Mouse (Mus musculus) embryo, embryonic 11 days (tissue): ENCODE measurements around the gene Aldh3b2.

Experiments
- DNase-seq: peaks from one replicate; pipeline ENCODE4 v3.0.0-alpha.2; 2015

Aldh3b2 gene

DNA sequence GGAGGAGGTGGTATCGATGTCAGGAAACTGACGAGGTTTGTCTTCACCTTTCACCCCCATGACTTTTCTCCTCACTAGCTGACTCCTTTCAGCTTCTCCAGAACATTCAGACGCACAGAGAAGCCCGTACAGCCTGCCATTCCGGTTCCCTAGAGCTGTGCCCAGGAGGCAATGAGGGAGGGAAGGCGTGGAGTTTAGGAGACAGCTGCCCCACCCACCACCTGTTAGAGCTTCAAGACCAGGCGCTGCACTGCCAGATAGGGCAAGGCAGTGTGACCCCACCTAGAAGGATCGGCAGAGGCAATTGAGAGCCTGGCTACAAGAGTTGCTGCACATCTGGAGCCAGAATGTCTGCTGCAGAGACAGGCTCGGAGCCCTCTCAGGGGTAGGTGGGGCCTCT lies at the start of gene Aldh3b2:
Gene Aldh3b2 (plus strand): TSS at position 100 of the 400 bp plus-strand sequence.
- DNase-seq = peak; percentile 29

DNA sequence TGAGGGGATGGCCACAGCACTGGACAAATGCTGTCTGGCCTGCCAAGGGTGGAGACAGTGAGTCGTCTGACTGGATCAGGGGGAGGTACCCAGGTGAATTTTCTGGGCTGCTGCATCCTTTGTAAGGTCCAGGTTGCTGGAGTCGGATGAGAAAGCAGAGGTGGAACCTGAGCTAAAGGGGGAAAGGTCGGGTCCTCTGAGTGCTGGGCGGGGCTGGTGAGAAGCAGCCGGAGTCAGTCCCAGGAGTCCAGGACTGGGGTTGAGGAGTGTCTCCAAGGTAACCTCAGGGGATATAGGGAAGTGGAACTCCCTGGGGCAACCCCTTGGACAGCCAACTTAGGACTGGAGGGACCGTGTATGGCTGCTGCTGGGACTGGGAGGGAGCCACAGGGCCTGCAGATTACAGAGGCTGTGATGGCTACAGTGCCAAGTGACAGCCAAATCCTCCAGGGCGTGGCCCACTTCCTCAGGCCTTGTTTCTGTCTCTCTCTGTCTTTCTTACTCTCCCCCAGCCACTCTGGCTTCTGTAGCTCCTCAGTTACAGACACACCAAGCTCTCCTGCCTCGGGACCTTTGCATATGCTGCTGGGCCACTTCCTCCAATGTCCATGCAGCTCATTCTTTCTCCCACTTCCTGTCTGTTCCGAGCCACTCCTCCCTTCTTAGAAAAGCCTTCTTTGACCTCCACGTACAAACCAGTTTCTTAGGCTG lies 49.3 kb upstream of the Aldh3b2 start:
- DNase-seq = no peak

DNA sequence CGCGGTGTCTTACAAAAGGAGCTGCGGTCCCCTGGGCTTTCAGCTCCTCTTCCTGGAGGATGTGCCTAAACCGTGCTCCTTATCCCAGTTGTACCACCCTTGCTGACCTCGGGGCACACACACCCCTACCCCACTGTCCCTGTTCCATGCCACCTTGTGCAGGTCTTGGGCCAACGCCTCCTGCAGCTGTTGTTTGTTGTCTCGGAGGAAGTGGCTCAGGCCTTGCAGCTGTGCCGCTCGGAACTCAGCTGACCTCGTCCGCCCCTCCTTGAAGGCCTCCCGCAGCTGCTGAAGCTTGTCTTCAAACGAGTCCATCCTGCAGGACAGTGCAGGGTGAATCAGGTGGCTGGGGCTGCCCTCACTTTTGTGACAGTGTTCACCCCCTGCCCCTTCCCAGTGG lies 48.5 kb upstream of the Aldh3b2 start:
- peak; percentile 30 for DNase-seq

DNA sequence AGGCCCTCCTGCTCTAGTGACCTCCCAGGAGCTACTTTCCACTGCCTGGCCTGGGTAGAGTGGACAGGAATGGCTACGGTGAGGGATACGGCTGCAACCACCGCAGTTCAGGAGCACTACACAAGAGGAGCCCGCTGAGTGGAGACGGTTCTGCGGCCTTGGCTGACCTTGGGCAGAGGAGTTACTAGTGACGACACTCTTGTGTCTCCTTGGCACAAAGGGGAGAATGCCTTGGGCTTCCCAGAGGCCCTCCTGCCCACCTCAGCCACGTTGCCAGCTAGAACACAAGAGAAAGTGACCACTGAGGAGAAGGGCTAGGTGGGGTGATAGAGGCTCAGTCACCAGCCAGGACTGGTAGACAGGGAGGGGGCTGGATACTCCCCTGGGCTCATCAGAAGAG lies 47.9 kb upstream of the Aldh3b2 start:
- DNase-seq = no peak

DNA sequence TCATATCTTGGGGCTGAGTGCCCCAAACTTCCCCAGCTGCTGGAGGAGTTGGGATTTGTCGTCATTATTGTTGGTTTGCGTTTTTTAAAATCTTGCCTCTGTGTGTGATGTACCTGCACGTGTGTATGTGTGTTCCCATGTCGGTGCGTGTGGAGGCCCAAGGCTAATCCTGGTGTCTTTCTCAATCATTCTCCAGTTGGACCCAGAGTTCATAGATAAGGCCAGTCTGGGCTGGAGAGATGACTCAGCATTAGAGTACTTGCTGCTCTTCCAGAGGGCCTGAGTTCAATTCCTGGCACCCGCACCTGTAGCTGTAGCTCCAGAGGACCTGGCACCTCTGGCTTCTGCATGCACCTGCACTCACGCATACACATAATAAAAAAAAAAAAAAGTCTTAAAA lies 47.3 kb upstream of the Aldh3b2 start:
- DNase-seq = no peak

DNA sequence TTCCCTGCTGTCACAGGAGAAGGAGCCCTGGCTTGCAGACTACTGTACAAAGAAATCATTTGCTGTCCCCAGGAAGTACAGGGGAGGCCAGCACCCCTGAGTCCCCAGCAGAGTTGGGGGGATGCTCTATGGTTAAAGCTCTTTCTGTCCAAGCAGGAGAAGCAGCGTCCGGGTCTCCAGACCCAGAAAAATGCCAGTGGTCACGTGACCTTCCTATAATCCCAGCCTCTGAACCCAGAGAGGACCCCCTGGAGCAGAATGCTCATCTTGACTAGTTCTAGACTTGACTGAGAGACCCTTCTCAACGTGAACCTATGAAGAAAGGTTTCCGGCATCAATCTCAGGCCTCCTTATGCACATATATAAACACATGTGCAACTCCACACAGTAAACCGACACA lies 46.3 kb upstream of the Aldh3b2 start:
- DNase-seq = no peak

DNA sequence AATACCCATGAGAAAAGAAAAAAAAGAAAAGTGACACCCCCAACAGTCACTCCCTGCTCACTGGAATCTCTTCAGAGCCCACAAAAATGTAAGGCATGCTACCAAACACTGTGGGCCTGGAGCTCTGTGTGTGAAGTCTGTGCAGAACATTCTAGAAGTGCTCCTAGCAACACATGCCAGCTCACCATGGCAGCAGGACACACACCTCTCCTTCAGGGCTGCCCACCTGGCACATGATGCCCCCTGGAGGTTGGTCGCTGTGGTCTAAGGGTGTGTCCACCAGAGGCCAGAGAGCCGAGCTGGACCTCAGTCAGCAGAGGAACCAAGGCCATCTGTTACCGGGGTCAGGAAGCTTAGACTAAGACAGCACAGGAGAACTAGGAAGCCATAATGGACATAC lies 45.8 kb upstream of the Aldh3b2 start:
- DNase-seq = no peak

DNA sequence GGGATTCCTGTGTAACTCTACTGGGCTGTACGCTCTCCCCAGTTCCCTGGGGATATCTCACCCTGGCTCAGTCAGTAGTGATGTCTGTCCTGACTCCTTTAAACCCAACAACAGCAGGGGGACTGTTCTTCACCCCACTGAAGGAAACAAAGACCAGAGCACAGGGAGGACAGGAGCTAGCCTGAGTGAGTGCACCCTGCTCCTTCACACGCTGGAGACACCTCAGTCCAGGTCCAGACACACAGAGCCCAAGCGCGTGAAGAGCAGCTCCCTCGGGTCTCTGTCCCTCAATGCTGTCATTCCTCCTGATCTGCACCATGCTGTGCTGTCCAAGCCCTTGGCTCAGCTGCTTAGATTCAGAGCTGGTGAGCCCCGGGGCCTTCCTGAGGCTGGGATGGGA lies 45.4 kb upstream of the Aldh3b2 start:
- DNase-seq = no peak

DNA sequence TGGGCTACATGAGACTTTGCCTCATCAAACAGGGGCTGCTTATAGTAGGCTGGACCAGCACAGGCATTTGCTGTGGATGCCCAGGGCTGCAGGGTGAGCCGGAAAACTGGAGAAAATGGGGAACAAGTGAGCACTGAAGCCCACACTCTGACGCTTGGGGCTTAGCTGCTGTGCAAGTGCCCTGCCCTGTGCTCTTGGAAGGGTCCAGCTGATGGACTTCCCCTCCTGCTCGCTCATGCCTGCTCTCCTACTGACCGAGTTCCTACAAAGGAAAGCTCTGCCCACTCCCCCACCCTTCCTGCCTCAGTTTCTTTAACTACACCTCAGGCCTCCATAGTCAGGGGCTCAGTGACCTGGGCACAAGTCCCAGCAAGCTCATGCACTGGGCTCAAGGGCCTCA lies 44.1 kb upstream of the Aldh3b2 start:
- DNase-seq = no peak

DNA sequence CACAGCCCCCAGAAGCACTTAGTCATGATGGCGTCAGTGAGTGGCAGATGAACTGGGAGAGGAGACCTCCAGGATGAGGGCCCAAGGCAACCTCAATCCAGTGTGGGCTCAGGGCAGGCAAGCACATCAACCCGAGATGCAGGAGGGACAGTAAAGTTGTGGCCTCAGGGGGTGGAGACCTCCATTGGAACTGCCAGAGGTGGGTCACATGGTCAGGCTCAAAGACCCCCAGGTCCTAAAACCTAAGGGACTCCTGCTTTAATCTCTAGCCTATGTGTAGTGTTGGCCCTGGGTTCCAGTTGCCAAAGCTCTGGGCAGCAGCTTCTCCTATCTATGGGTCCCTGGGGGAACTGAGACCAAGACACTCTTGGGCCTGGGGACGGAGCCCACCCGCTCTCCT lies 43.3 kb upstream of the Aldh3b2 start:
- DNase-seq = no peak

DNA sequence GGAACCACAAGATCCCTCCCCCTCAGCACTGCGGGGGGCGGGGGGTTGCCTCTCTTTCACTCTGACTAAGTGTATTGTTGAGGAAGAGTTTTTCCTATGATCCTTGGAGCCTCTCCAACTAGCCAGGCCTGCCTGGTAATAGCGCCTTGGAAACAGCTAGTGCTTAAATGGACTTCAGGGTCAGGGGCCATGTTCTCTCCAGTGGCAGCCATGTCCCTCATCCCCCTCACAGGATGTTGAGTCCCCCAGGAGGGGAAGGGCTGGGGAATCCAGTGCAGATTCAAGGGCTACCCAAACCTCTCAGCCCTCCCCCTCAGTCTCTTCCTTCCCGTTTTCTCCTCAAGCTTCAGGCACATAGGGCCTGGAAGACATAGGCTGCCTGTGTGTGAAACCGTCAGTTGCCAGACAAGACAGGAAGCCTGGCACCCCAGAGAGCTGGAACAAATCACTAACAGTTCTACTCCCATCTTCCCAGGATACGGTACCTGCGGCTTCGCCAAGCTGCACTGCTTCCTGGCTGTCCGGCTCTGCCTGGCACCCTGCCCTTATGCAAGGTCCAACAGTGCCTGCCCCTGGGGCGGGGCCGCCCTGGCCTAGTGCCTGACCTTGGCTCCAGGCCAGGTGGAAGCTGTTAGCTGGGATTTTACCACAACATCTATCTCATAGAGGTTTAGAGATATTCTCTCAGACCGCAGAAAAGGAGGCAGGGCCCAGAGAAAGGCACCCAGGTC lies 42.8 kb upstream of the Aldh3b2 start, which contains the start of gene Aldh3b1:
Gene Aldh3b1 (minus strand): TSS at position 598 of the 731 bp plus-strand sequence.
- peak; percentile 17 for DNase-seq

DNA sequence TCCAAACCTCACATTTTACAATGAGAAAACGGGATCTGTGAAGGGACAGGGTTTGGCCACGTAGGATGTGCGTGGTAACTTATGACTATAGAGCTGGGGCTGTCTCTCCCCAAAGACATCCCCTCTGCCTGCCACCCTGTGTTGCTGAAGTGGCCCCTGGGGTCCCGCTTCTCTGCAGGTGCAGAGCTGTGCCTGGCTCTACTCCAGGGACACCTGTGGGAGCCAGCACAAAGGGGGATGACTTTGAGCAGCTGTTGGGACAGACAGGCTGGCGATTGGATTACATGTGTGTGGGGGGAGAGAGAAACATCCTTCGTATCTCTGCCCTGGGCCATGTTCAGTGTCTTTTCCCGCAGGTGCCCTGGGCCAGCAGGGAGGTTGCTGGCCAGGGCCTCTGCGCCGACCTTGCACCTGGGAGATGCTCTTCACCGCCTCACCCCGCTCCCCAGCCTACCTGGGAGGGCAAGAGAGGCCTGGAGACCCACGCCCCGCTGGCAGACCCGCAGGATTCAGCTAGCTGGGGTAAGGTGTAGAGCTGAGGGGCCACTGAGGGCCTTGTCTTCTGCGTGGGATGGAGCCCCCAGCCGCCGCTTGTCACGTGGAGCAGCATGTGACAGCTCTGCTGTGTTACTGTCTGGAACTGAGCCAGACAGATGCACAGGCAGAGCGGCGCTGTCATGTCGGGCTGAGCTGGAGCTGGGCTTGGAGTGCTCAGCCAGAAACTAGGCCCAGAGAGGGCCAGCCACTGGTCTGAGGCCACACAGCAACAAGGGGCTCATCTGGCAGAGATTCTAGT lies 41.7 kb upstream of the Aldh3b2 start:
- DNase-seq = no peak

DNA sequence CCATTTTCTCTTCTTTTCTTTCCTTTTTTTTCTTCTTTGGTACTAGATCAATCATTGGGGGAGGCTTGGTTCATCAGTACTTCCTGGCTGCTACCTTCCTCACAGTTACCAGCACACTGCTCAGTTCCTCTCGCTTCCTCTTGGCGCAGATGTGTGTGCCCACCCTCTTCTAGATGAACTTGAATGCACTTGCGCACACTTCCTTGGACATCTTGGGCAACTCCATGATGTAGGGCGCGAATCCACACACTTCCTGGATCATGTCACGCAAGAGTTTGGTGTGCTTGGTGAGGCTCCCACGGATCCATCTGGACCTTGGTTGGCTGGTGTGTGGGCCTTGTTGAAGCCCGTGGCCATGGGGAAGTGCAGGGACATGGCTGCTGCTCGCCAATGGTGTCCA lies 40.4 kb upstream of the Aldh3b2 start:
- no peak for DNase-seq

DNA sequence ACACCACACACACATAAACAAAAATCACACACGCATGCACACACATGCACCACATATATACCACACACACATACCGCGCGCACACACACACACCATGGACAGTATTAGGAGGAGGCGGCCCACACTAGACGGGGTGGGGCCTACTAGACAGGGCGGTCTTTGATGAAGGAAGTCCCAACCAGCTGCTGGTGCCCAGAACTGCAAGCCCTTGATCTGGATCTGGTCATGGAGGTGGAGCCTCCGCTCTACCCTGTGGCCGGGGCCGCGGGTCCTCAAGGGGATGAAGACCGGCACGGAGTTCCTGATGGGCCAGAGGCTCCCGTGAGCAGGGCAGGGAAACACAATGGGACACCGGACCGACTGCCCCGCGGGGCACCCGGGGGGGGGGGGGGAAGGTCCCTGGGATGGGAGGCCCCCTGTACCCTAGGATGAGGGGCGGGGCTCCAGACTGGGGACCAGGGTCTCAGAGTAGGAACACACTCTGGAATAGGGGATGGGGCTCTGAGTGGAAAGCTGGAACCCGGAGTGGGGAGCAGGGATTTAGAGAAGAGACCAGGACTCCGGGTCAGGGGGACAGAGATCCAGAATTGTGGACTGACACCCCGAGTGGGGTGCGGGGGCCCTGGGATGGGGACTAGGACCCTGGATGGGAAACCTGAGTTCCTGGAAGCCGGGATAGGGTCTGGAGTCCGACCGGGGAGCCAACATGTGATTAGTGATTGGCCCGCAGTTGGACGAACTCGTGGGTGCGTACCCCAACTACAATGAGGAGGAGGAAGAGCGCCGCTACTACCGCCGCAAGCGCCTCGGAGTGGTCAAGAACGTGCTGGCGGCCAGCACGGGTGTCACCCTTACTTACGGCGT lies 36.9 kb upstream of the Aldh3b2 start, which contains the start of gene Unc93b1:
Gene Unc93b1 (plus strand): TSS at position 155 of the 864 bp plus-strand sequence.
- peak; percentile 80 for DNase-seq

DNA sequence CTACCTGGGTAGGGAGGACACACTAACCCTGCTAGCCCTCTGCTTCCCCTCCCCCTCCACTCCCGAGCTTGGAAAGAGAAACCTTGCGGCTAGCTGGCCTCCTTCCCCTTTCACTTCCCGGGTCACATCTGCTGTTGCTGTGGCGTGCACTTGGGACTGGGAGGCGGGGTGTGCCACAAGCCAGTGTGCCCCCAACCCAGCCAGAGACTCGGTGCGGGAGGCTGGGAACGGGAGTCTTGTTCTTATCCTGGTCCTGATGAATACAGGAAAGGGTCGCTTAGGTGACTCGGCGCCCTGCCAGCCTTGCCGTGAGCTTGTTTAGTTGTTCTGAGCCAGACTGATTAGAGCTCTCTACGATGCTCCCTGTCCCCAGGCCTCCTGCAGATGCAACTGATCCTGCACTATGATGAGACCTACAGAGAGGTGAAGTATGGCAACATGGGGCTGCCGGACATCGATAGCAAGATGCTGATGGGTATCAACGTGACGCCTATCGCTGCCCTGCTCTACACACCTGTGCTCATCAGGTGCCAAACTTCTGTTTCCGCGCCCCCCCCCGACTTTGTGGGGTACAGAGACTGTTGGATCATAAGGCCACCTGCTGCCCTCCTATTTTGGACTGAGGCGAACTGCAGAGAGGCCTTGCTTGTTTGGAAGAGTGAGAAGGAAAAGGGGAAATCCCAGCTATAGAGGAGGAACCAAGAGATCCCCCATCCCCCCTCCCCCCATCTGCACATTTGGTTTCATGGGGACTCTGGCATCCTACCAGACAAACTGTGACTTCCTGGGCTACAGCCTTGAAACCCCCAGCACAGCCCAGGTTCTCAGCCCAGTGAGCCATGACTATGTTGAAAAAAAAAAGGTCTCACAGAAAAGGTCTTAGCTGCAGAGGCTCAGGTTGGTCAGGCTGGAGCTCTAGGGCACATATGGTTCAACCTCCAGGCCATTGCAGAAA lies 36.0 kb upstream of the Aldh3b2 start:
- peak; percentile 65 for DNase-seq

DNA sequence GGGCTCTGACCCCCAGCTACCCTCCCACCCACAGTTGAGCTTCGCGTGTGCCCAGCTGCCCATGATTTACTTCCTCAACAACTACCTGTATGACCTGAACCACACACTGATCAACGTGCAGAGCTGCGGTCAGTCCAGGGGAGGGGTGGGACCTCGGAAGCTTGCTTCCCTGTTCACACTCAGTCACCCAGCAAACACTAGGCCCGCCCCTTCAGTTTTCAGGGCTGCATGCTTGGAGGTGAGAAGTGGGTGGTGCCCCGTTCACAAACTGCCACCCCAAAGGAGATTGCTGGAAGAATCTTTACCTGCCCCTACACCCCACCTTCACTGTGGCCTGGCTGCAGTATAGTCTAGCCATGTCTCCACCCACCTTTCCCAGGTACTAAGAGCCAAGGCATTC lies 29.8 kb upstream of the Aldh3b2 start:
- no peak for DNase-seq

DNA sequence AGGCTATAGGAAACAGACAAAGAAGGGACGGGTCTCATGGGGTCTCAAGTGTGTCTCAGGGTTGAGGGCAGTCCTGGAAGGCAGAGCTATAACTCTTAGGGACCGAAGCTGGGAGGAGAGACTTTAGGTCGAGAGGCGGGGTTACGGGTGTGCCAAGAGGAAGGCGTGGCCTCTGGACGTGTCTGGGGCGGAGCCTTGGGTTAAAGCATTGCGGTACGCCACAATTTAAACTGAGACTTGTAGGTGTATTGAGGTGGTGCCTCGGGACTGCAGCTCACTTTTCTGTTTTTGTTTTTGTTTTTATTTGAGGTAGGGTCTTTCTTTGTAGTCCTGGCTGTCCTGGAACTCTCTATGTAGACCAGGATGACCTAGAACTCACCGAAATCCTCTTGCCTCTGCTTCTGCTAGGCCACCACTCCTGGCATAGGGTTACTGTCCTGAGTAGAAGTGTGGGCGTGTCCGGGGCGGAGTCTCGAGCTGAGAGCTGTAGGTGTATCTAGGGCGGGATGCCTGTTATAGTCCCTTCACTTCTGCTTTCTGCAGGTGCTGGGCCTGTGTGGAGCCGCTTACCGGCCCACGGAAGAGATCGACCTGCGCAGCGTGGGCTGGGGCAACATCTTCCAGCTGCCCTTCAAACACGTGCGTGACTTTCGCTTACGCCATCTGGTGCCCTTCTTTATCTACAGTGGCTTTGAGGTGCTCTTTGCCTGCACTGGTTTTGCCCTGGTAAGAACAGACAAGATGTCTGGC lies 29.0 kb upstream of the Aldh3b2 start:
- peak; percentile 20 for DNase-seq

DNA sequence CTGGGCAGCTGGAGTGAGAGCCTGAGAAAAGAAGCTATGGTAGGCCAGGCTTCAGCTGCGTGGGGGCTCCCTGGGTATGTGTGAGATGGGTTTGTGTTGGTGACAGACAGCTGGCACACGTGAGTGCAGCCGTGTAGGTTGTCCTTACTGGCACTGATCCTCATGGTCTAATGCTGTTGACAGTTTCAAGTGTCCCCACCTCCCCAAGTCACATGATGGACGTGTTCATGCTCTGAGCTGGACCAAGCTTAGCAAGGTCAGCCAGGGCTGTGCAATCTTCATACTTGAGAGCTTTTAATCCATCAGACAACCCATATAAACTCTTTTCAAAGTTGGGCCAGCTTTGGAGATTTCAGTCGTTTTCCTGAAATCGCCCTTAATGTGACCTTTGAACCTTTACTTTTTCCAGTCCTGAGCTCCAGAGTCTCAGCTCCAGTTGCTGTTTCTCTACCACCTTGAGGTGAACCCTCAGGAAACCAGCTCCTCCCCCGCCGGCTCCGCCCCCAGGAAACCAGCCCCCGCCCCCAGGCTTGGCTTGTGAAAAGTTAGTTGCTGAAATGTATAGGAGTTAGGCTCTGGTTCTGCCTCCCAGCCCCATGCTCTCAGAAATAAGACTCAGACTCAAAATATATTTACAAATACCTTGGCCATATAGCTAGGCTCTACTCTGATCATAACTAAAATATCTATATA lies 26.1 kb upstream of the Aldh3b2 start:
- no peak for DNase-seq

DNA sequence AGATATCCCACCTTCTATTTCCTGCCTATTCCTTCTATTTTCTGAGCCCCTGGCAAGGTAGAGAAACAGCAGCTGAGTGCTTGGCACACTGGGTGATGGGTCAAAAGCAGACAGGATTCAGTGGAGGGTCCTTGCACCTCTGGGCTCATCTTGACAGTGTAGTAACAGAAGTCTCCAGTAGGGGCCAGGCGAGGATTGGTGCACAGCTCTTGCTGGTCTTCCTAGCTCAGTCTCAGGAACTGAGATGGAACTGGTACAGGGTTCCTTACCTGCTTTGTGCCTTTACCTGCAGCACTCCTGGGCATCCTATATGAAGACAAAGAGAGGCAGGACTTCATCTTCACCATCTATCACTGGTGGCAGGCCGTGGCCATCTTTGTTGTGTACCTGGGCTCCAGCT lies 25.4 kb upstream of the Aldh3b2 start:
- DNase-seq = peak; percentile 77

DNA sequence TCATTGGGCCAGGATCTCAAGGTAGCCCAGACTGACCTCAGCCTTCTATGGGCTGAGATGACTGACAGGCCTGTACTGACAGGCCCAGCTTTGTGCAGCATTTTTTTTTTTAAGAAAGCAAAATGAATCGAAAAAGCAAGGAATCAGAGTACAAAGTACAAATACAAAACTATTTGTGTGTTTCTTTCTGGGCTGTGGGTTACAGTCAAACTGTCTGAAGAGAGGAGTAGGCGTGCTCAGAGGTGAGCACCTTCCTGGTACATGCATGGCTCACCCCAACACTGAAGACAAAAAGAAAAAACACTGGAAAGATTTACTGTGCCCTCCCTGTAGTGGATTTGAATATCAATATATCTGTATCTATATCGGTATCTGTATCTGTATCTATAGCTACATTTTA lies 24.3 kb upstream of the Aldh3b2 start:
- DNase-seq = no peak
